Mouse (Mus musculus): Measurements from ENCODE around the gene Gga3. TPM values are rescaled to one million over a fixed set of nuclear protein-coding genes. Genes with fewer than 3 reads are reported as not detected.

The Gga3 gene
- polyA plus RNA-seq, 1 experiment from 2014 or later: 25.7 TPM

DNA sequence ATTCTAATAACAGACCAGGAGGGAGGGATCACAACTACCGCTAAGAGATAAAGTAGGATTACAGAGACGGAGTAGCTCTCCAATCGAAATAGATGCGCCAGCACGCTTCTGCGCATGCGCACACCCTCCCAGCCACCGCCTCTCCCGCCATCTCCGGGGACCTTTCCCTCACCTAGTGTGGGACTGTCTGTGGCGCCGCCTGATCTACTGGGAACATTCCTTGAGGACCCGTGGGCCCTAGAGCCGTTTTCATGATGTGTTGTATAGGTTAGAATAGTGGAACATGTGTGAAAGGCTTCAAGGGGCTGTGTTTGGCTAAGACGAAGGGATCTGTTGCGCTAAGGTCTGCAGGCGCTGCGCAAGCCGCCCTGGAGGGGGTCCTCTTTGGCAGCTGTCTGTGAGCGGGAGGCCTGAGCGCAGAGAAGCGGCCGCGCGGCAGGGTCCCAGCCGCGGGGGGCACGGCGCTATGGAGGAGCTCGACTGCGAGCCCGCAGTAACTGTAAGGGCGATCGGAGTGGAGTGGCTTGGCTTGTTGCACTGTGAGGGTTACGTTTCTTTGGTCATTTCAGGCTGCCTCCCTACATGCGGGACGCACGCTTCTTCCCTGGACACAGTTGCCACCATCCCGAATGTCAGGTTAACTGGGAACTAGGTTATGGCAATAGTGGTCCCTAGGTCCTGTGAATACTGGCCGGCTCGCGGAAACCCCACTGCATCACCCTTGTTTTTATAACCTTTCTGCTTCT, 39.6 kb downstream of the Gga3 start, which contains the start of gene Nup85:
TSS of gene Nup85 (plus strand) at position 371 of the 746 bp plus-strand sequence.
- Histone ChIP-seq H3K9me3 (no peaks in the 10 kb centered on the region), H3K27ac (peak within 1 kb of the TSS; percentile 99), H3K27me3 (ENCODE audit: insufficient read depth, poor library complexity, severe bottlenecking) (no peaks in the 10 kb centered on the region), H3K4me3 (peak within 1 kb of the TSS; percentile 80), H3K36me3 (peaks cover 35% of the 10 kb centered on the region), H3K4me1 (peaks cover 17% of the 10 kb centered on the region)
- WGBS: under 1% methylated on average over 42 of the region's 42 CpGs
- DNase-seq (ENCODE audit: low spot score): peak; percentile 97

DNA sequence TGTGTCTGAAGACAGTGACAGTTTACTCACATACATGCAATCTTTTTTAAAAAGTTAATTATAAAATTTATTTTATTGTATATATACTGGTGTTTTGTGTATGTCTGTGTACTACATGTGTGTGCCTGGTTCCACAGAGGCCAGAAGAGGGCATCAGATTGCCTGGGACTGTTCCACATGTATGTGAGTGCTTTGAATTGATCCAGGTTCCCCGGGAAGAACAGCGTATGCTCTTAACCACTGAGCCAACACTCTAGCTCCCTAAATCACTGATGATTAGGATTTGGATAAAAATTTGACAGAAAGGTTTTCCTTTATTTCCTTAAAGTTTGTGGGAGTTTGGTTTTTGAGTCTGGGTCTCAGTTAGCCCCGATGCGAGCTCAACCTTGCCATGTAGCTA, 40.4 kb downstream of the Gga3 start:
- no peak for DNase-seq (ENCODE audit: low spot score)
- Histone ChIP-seq H3K36me3 (peaks cover 27% of the 10 kb centered on the region), H3K27ac (peak overlapping the region; percentile 99), H3K4me3 (peak overlapping the region; percentile 80), H3K9me3 (no peaks in the 10 kb centered on the region), H3K4me1 (peaks cover 17% of the 10 kb centered on the region), H3K27me3 (ENCODE audit: insufficient read depth, poor library complexity, severe bottlenecking) (no peaks in the 10 kb centered on the region)
- WGBS: 43% methylated on average over 4 of the region's 4 CpGs

DNA sequence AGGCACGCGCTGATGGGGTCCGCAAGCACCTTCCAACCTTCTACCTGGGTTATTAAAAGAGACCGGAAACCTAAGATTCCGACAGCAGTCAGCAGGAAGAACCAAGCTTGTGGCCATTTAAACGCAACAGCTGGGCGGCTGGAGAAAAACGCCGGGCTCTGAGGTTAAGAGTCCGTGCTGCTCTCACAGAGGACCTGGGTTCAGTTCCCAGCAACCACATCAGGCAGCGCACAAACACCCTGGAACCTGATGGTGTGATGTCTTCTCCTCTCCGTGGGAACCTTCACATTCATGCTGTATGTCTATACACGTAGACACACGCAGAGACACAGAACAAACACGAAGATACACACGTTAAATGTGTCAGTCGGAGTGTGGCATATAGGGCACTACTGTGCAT, 48.1 kb downstream of the Gga3 start:
- no peaks in the 10 kb centered on the region for H3K4me1 ChIP-seq
- no peak overlapping the region for H3K27ac ChIP-seq
- DNase-seq (ENCODE audit: low spot score): no peak
- H3K27me3 ChIP-seq (ENCODE audit: insufficient read depth, poor library complexity, severe bottlenecking): no peaks in the 10 kb centered on the region
- no peaks in the 10 kb centered on the region for H3K9me3 ChIP-seq
- no peak overlapping the region for H3K4me3 ChIP-seq
- no peaks in the 10 kb centered on the region for H3K36me3 ChIP-seq
- WGBS: 79% methylated on average over 17 of the region's 17 CpGs

DNA sequence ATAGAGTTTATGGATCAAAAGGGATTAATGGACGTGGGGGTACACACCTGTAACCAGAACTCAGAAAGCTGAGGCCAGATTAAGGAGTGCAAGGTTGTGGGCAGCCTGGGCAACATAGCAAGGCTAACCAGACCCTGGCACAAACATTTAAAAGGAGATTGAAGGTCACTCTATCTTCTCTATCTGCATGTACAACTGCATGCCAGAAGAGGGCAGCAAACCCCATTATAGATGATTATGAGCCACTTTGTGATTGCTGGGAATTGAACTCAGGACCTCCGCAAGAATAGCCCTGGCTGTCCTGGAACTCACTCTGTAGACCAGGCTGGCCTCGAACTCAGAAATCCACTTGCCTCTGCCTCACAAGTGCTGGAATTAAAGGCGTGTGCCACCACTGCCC, 51.1 kb downstream of the Gga3 start:
- H3K27ac ChIP-seq: no peak overlapping the region
- WGBS: 57% methylated on average over 4 of the region's 4 CpGs
- no peak overlapping the region for H3K4me3 ChIP-seq
- DNase-seq (ENCODE audit: low spot score): no peak
- no peaks in the 10 kb centered on the region for H3K36me3 ChIP-seq
- H3K4me1 ChIP-seq: no peaks in the 10 kb centered on the region
- no peaks in the 10 kb centered on the region for H3K9me3 ChIP-seq
- H3K27me3 ChIP-seq (ENCODE audit: insufficient read depth, poor library complexity, severe bottlenecking): no peaks in the 10 kb centered on the region

DNA sequence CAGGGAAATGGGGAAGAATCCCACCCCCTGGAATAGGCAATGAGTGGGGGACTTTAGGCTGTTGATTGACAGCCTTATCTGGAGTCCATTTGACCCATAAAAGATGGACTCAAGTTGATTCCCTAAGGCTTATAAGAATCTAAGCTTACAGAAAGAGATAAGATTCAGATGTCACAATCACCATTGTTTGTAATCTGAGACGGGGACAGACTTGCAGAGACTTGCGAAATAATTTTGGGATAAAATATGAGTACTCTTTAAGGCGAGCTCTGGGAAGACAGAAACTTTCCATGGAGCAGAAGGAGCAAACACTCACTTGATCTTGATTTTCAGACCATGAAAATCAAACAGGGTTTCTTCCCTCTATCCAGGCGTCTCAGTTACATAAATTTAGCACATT, 60.3 kb downstream of the Gga3 start:
- Histone ChIP-seq H3K4me3 (no peak overlapping the region), H3K4me1 (no peaks in the 10 kb centered on the region), H3K27ac (no peak overlapping the region), H3K9me3 (no peaks in the 10 kb centered on the region), H3K27me3 (ENCODE audit: insufficient read depth, poor library complexity, severe bottlenecking) (0 out of 2 replicates have a peak, but pooled peaks cover 6% of the 10 kb centered on the region), H3K36me3 (no peaks in the 10 kb centered on the region)
- DNase-seq (ENCODE audit: low spot score): no peak
- whole genome bisulfite sequencing: 72% methylated on average over 4 of the region's 4 CpGs

DNA sequence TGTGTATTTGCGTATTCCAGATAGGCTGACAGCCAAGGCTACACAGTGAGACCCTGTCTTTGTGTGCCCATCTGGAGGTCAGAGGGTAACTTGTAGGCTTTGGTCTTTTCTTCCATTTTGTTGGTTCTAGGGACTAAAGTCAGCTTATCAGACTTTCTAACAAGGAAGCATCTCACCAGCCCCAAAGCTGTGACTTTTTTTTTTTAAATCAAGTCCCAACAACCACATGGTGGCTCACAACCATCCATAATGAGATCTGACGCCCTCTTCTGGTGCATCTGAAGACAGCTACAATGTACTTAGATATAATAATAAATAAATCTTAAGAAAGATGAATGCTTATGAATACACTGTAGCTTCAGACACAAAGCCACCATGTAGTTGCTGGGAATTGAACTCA, 65.8 kb downstream of the Gga3 start:
- Histone ChIP-seq H3K27me3 (ENCODE audit: insufficient read depth, poor library complexity, severe bottlenecking) (no peaks in the 10 kb centered on the region), H3K4me3 (no peak overlapping the region), H3K36me3 (peaks cover 12% of the 10 kb centered on the region), H3K27ac (no peak overlapping the region), H3K9me3 (no peaks in the 10 kb centered on the region), H3K4me1 (peaks cover 16% of the 10 kb centered on the region)
- WGBS: 67% methylated on average over 2 of the region's 2 CpGs
- no peak for DNase-seq (ENCODE audit: low spot score)

DNA sequence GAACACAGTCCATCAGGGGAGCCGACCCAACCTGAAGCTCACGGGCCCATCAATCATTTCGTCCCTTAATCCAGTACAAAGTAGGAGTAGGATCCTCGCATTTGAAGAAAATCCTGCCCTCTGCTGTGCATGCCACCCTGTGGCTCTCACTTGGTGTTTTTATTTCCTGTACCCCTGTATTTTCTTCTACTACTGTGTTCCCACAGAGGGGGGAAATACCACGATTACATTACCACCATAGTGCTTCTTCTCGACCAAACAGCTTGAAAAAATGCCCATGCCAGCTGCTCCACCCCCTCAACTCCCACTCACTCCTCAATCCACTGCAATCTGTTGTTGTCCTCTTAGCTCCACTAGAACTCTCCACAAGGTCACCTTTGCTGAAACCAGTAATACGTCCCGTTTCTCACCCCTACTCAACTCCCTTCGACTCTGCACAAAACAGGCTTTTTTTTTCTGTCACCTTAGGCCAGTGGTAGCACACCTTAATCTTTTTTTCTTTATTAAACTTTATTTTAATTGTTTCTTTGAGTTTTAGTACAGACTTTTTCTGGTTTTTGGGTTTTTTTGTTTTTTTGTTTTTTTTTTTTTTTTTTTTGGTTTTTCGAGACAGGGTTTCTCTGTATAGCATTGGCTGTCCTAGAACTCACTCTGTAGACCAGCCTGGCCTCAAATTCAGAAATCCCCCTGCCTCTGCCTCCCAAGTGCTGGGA, 66.8 kb downstream of the Gga3 start:
- peak overlapping the region; percentile 97 for H3K27ac ChIP-seq
- H3K36me3 ChIP-seq: peaks cover 23% of the 10 kb centered on the region
- WGBS: 84% methylated on average over 10 of the region's 10 CpGs
- peak overlapping the region; percentile 99 for H3K4me3 ChIP-seq
- no peaks in the 10 kb centered on the region for H3K27me3 ChIP-seq (ENCODE audit: insufficient read depth, poor library complexity, severe bottlenecking)
- H3K4me1 ChIP-seq: peaks cover 16% of the 10 kb centered on the region
- no peaks in the 10 kb centered on the region for H3K9me3 ChIP-seq
- DNase-seq (ENCODE audit: low spot score): no peak

DNA sequence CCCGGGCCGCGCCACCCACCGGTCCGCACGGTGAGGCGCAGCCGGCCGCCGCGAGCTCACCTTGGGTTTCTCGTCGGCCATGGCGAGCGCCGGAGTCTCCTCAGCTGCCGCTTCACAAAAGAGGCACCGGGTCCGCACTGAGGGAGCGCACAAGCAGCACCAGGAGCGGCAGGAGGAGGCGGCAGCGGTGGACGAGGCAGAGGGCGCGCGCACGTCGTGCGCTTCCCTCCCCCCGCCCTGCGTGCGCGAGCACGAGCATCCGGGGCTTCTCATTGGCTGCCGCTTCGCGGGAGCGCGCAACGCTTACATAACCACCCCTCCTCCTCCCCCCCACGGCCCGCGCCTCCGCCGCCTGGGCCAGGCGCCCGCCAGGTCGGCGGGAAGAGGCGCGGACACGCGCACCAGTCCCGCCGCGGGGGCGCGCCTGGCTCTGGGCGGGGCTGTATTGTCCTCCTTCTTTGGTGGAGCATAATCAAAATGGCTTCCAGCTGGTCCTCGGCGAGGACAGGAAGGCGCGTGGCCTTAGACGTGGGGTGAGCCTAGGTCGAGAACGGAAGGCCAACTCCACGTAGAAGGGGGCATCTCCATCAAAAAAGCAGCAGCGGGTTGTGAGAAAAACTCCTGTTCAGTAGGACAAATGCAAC, 67.7 kb downstream of the Gga3 start, which contains the start of gene Sumo2:
TSS of gene Sumo2 (minus strand) at position 239 of the 644 bp plus-strand sequence.
- DNase-seq (ENCODE audit: low spot score): peak; percentile 96
- Histone ChIP-seq H3K27ac (peak within 1 kb of the TSS; percentile 97), H3K9me3 (no peaks in the 10 kb centered on the region), H3K4me1 (peaks cover 16% of the 10 kb centered on the region), H3K36me3 (peaks cover 31% of the 10 kb centered on the region), H3K27me3 (ENCODE audit: insufficient read depth, poor library complexity, severe bottlenecking) (no peaks in the 10 kb centered on the region), H3K4me3 (peak within 1 kb of the TSS; percentile 99)
- WGBS: 2% methylated on average over 64 of the region's 70 CpGs

DNA sequence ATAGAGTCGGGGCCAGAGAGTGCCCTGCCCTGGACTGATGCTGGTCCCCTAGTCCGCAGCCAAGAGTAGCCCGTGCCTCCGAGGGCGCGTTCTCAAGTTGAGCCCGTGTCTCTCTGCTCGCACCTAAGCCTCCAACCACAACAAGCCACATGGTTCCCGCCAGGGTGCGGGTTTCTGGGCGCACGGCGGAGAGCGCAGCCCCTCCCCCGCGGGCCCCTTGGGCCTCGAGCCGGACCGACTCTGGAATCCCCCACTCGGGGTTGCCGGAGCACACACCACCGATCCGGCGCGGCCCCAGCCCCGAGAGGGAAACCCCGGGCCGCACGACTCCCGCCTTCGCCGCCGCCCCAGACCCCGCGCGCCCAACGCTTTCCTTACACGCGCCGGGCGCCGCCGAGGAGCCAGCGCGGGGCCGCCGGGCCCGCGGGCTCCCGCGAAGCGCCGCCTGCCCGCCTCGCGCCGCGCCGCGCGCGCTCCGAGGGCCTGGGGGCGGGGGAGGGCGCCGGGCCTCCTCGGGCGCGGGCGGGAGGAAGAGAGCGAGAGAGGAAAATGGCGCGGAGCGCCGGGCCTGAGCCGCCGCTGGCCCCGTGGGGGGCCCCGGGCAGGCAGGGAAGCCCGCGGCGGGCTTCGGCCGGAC, 68.3 kb downstream of the Gga3 start:
- H3K4me1 ChIP-seq: peaks cover 16% of the 10 kb centered on the region
- peak overlapping the region; percentile 99 for H3K4me3 ChIP-seq
- peaks cover 33% of the 10 kb centered on the region for H3K36me3 ChIP-seq
- under 1% methylated on average over 83 of the region's 84 CpGs for WGBS
- H3K27ac ChIP-seq: peak overlapping the region; percentile 97
- no peaks in the 10 kb centered on the region for H3K27me3 ChIP-seq (ENCODE audit: insufficient read depth, poor library complexity, severe bottlenecking)
- no peaks in the 10 kb centered on the region for H3K9me3 ChIP-seq
- peak; percentile 85 for DNase-seq (ENCODE audit: low spot score)

DNA sequence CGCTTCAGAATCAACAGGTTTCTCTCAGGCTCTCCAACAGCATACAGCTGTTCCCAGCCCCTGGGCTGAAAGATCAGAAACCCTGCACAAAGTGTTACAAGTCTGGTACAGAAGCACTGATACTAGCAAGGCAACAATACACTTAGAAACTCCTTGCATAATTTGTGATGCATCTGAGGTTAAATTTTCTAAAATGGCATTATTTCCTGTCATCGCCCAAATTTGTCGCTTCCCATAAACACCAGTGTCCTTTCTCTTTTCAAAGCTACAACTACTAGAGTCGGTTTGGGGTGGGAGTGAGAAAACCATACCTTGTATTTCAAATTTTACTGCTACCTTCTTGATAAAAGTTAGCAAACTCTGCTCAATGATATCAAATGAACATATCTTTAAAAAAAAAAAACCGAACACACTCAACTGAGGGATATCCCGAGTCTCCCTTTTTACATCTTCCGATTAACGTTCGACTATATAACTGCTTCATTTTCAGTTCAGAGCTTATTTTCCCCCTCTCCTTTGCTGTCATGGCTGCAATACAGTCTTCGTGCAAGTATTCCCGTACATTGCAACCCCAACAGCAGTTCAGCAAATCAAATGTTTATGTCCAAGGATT, 69.0 kb downstream of the Gga3 start:
- Histone ChIP-seq H3K27ac (peak overlapping the region; percentile 97), H3K9me3 (no peaks in the 10 kb centered on the region), H3K4me1 (peaks cover 16% of the 10 kb centered on the region), H3K27me3 (ENCODE audit: insufficient read depth, poor library complexity, severe bottlenecking) (no peaks in the 10 kb centered on the region), H3K4me3 (peak overlapping the region; percentile 99), H3K36me3 (peaks cover 40% of the 10 kb centered on the region)
- WGBS: 7% methylated on average over 11 of the region's 11 CpGs
- no peak for DNase-seq (ENCODE audit: low spot score)
